Mouse (Mus musculus): Measurements from ENCODE around the gene Sf3b5. TPM values are rescaled to one million over a fixed set of nuclear protein-coding genes. Genes with fewer than 3 reads are reported as not detected.

The Sf3b5 gene
- polyA plus RNA-seq, 1 experiment from 2014 or later, result 35.1 TPM

GRCm38 (mm10) chr10:12993411-12994039, 11.6 kb upstream of the Sf3b5 start:
- H3K9me3 ChIP-seq (ENCODE audit: low read length), result no peaks in the 10 kb centered on the region
- H3K4me1 ChIP-seq (ENCODE audit: insufficient read depth, low read length), result no peaks in the 10 kb centered on the region
- H3K9ac ChIP-seq (replicated peaks; ENCODE audit: low read length), result no peak overlapping the region
- H3K27ac ChIP-seq (ENCODE audit: low read length), result no peak overlapping the region
- no peak for ATAC-seq (ENCODE audit: low FRiP score, low TSS enrichment)
- no peaks in the 10 kb centered on the region for H3K36me3 ChIP-seq (ENCODE audit: insufficient read depth, low read length)
- H3K4me2 ChIP-seq (replicated peaks; ENCODE audit: low read depth, low read length), result no peak overlapping the region
- WGBS, result 84% methylated on average over 25 of the region's 25 CpGs
- no peak overlapping the region for H3K4me3 ChIP-seq (ENCODE audit: low read length)
- no peaks in the 10 kb centered on the region for H3K27me3 ChIP-seq (ENCODE audit: insufficient read depth, low read length)

DNA sequence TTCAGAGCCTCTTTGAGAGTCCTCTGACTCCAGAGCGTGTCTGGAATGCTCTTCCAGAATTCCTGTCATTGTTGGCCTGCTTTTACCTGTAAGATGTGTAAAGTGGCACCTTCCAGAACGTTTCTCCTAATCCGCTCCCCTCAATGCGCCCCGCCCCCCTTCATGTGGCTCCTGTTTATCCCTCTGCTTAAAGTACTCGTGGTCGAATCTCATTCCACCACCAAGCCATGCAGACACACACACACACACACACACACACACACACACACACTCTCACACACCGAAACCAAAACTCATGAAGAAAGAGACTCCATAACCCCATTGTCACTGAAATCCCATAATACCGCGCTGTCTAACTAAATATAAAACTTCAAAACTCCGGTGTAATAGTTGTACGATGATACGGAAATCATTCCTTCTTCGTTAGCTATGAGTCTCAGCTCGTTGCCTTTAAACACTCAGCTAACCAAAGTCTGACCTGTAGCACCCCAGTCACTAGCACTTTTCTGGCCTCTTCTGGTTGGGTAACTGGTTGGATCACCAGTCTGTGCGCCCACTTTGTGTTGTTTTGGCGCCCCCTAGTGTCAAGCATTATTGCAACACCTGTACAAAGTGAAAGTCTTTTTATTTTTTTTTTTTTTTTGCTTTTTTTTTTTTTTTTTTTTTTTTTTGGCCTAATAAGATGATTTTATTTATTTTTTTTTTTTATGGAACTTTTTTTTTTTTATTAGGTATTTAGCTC, 8.2 kb upstream of the Sf3b5 start:
- Histone ChIP-seq H3K4me3 (ENCODE audit: low read length) (no peak overlapping the region), H3K36me3 (ENCODE audit: insufficient read depth, low read length) (no peaks in the 10 kb centered on the region), H3K9me3 (ENCODE audit: low read length) (no peaks in the 10 kb centered on the region), H3K9ac (replicated peaks; ENCODE audit: low read length) (no peak overlapping the region), H3K4me1 (ENCODE audit: insufficient read depth, low read length) (no peaks in the 10 kb centered on the region), H3K27ac (ENCODE audit: low read length) (no peak overlapping the region), H3K4me2 (replicated peaks; ENCODE audit: low read depth, low read length) (no peak overlapping the region), H3K27me3 (ENCODE audit: insufficient read depth, low read length) (no peaks in the 10 kb centered on the region)
- peak; percentile 90 for ATAC-seq (ENCODE audit: low FRiP score, low TSS enrichment)
- 43% methylated on average over 17 of the region's 17 CpGs for WGBS

DNA sequence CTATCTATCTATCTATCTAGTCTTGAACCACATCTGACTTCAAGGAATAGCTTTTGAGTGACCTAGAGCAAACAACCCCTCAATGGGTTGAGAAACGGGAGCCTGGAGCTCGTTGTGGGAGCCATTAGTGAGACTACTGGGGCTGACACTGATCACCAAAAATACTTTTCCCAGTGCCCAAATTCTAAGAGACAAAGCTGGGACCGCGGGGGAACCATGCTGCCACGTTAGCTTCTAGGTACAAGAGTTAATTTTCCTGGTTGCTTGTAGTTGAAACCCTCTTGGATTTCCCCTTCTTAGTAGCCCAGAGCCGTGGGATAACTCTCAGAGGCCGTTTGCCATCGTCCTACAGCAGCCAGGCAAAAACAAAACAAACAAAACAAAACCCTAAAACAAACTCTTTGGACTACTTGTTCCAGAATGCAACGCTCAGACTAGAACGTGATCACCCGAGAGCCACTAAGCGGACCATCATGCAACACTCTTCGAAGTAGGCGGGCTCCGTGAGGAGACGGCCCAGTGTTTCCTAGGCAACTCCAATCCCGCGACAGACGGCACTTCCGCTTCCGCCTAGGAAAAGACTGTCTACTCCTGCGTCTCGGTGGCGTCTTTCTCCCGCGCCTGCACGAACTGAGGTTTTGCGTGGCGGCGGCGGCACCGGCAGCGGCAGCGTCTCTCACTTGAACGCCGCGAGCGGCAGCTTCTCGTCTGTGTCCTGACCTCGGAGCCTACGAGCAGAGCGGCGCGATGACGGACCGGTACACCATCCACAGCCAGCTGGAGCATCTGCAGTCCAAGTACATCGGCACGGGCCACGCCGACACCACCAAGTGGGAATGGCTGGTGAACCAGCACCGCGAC, 3.0 kb downstream of the Sf3b5 start:
- H3K9me3 ChIP-seq (ENCODE audit: low read length), result no peaks in the 10 kb centered on the region
- H3K27me3 ChIP-seq (ENCODE audit: insufficient read depth, low read length), result no peaks in the 10 kb centered on the region
- H3K4me3 ChIP-seq (ENCODE audit: low read length), result peak overlapping the region; percentile 95
- H3K36me3 ChIP-seq (ENCODE audit: insufficient read depth, low read length), result peaks cover 2% of the 10 kb centered on the region; the same call in 1 of the 2 replicates
- H3K4me2 ChIP-seq (replicated peaks; ENCODE audit: low read depth, low read length), result peak overlapping the region; percentile 85
- 2% methylated on average over 52 of the region's 52 CpGs for WGBS
- peaks cover 10% of the 10 kb centered on the region for H3K4me1 ChIP-seq (ENCODE audit: insufficient read depth, low read length)
- H3K27ac ChIP-seq (ENCODE audit: low read length), result peak overlapping the region; percentile 77
- H3K9ac ChIP-seq (replicated peaks; ENCODE audit: low read length), result peak overlapping the region; percentile 81
- peak; percentile 100 for ATAC-seq (ENCODE audit: low FRiP score, low TSS enrichment)

- H3K4me2 ChIP-seq (replicated peaks; ENCODE audit: low read depth, low read length), result peak overlapping the region; percentile 85
- no peaks in the 10 kb centered on the region for H3K9me3 ChIP-seq (ENCODE audit: low read length)
- H3K36me3 ChIP-seq (ENCODE audit: insufficient read depth, low read length), result peaks cover 2% of the 10 kb centered on the region; the same call in 1 of the 2 replicates
- ATAC-seq (ENCODE audit: low FRiP score, low TSS enrichment), result peak; percentile 37
- H3K27me3 ChIP-seq (ENCODE audit: insufficient read depth, low read length), result no peaks in the 10 kb centered on the region
- H3K9ac ChIP-seq (replicated peaks; ENCODE audit: low read length), result peak overlapping the region; percentile 72
- peaks cover 10% of the 10 kb centered on the region for H3K4me1 ChIP-seq (ENCODE audit: insufficient read depth, low read length)
- WGBS, result under 1% methylated on average over 29 of the region's 29 CpGs
- peak overlapping the region; percentile 95 for H3K4me3 ChIP-seq (ENCODE audit: low read length)
- H3K27ac ChIP-seq (ENCODE audit: low read length), result peak overlapping the region; percentile 39
Measured at GRCm38 (mm10) chr10:13008737-13009121, 3.6 kb downstream of the Sf3b5 start.

GRCm38 (mm10) chr10:13014026-13014425, 8.9 kb downstream of the Sf3b5 start:
- Histone ChIP-seq H3K4me2 (replicated peaks; ENCODE audit: low read depth, low read length) (no peak overlapping the region), H3K9me3 (ENCODE audit: low read length) (no peaks in the 10 kb centered on the region), H3K4me3 (ENCODE audit: low read length) (no peak overlapping the region), H3K9ac (replicated peaks; ENCODE audit: low read length) (no peak overlapping the region), H3K27ac (ENCODE audit: low read length) (no peak overlapping the region), H3K36me3 (ENCODE audit: insufficient read depth, low read length) (peaks cover 2% of the 10 kb centered on the region; the same call in 1 of the 2 replicates), H3K27me3 (ENCODE audit: insufficient read depth, low read length) (no peaks in the 10 kb centered on the region), H3K4me1 (ENCODE audit: insufficient read depth, low read length) (peaks cover 8% of the 10 kb centered on the region)
- ATAC-seq (ENCODE audit: low FRiP score, low TSS enrichment), result no peak
- WGBS, result 60% methylated on average over 7 of the region's 7 CpGs

DNA sequence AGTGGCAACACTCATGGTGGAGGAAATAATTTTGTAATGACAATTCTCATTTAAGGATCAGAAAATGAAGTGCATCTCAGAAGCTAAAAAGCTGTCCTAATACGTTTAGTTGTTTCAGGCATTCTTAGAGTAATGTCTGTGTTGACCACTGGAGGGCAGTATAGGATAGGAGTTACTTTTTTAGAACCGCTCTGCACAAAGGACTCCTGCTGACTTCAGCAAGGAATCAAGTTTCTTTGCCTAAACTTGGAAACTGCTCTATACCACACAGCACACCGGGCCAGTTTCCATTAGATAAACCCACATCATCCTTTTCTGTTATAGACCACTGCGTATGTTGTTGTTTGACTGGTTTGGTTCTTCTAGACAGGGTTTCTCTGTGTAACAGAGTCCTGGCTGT, 11.4 kb downstream of the Sf3b5 start:
- peak; percentile 67; the same call in 1 of the 2 replicates for ATAC-seq (ENCODE audit: low FRiP score, low TSS enrichment)
- 23% methylated on average over 4 of the region's 4 CpGs for WGBS

DNA sequence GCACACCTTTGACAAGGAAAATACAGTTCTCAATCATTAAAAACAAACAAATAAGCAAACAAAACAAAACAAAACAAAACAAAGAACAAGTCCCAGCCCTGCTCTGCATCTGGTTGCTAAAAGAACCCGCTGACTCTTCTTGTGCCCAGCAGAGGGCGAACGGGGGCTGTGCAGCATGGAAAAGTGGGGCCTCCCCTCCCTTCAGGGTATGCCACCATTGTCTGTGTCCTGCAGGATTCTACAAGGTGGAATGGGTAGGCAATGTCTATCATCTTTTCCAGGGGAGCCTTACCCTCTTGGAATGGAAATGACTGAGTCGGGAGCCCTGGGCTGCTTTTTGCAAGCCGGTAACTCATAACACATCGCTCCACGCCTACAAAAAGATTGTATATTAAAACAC, 13.4 kb downstream of the Sf3b5 start:
- no peaks in the 10 kb centered on the region for H3K36me3 ChIP-seq (ENCODE audit: insufficient read depth, low read length)
- no peak overlapping the region for H3K9ac ChIP-seq (replicated peaks; ENCODE audit: low read length)
- ATAC-seq (ENCODE audit: low FRiP score, low TSS enrichment), result no peak
- no peaks in the 10 kb centered on the region for H3K27me3 ChIP-seq (ENCODE audit: insufficient read depth, low read length)
- H3K4me3 ChIP-seq (ENCODE audit: low read length), result no peak overlapping the region
- no peaks in the 10 kb centered on the region for H3K4me1 ChIP-seq (ENCODE audit: insufficient read depth, low read length)
- no peak overlapping the region for H3K27ac ChIP-seq (ENCODE audit: low read length)
- H3K4me2 ChIP-seq (replicated peaks; ENCODE audit: low read depth, low read length), result no peak overlapping the region
- no peaks in the 10 kb centered on the region for H3K9me3 ChIP-seq (ENCODE audit: low read length)
- 57% methylated on average over 7 of the region's 7 CpGs for WGBS

More for the DNA sequence above, 11.4 kb downstream of the Sf3b5 start:
- Histone ChIP-seq H3K4me1 (ENCODE audit: insufficient read depth, low read length) (no peaks in the 10 kb centered on the region), H3K9me3 (ENCODE audit: low read length) (no peaks in the 10 kb centered on the region), H3K4me2 (replicated peaks; ENCODE audit: low read depth, low read length) (no peak overlapping the region), H3K27me3 (ENCODE audit: insufficient read depth, low read length) (no peaks in the 10 kb centered on the region), H3K27ac (ENCODE audit: low read length) (no peak overlapping the region), H3K36me3 (ENCODE audit: insufficient read depth, low read length) (no peaks in the 10 kb centered on the region), H3K4me3 (ENCODE audit: low read length) (no peak overlapping the region), H3K9ac (replicated peaks; ENCODE audit: low read length) (no peak overlapping the region)

- H3K4me1 ChIP-seq (ENCODE audit: insufficient read depth, low read length), result no peaks in the 10 kb centered on the region
- H3K4me2 ChIP-seq (replicated peaks; ENCODE audit: low read depth, low read length), result no peak overlapping the region
- H3K36me3 ChIP-seq (ENCODE audit: insufficient read depth, low read length), result no peaks in the 10 kb centered on the region
- H3K27ac ChIP-seq (ENCODE audit: low read length), result no peak overlapping the region
- H3K9me3 ChIP-seq (ENCODE audit: low read length), result no peaks in the 10 kb centered on the region
- WGBS, result 65% methylated on average over 5 of the region's 5 CpGs
- H3K27me3 ChIP-seq (ENCODE audit: insufficient read depth, low read length), result no peaks in the 10 kb centered on the region
- no peak overlapping the region for H3K9ac ChIP-seq (replicated peaks; ENCODE audit: low read length)
- H3K4me3 ChIP-seq (ENCODE audit: low read length), result no peak overlapping the region
- no peak for ATAC-seq (ENCODE audit: low FRiP score, low TSS enrichment)
Measured at GRCm38 (mm10) chr10:13019026-13019425, 13.9 kb downstream of the Sf3b5 start.

GRCm38 (mm10) chr10:13022103-13022502, 17.0 kb downstream of the Sf3b5 start:
- H3K4me1 ChIP-seq (ENCODE audit: insufficient read depth, low read length), result no peaks in the 10 kb centered on the region
- H3K4me2 ChIP-seq (replicated peaks; ENCODE audit: low read depth, low read length), result no peak overlapping the region
- no peak for ATAC-seq (ENCODE audit: low FRiP score, low TSS enrichment)
- H3K27me3 ChIP-seq (ENCODE audit: insufficient read depth, low read length), result no peaks in the 10 kb centered on the region
- H3K9me3 ChIP-seq (ENCODE audit: low read length), result no peaks in the 10 kb centered on the region
- no peak overlapping the region for H3K27ac ChIP-seq (ENCODE audit: low read length)
- H3K36me3 ChIP-seq (ENCODE audit: insufficient read depth, low read length), result no peaks in the 10 kb centered on the region
- no peak overlapping the region for H3K9ac ChIP-seq (replicated peaks; ENCODE audit: low read length)
- 91% methylated on average over 4 of the region's 4 CpGs for WGBS
- H3K4me3 ChIP-seq (ENCODE audit: low read length), result no peak overlapping the region

All from kidney, embryonic 16.5 days (tissue).